8 mouse cellular contexts compared by ENCODE assay signal in the genomic region with DNA sequence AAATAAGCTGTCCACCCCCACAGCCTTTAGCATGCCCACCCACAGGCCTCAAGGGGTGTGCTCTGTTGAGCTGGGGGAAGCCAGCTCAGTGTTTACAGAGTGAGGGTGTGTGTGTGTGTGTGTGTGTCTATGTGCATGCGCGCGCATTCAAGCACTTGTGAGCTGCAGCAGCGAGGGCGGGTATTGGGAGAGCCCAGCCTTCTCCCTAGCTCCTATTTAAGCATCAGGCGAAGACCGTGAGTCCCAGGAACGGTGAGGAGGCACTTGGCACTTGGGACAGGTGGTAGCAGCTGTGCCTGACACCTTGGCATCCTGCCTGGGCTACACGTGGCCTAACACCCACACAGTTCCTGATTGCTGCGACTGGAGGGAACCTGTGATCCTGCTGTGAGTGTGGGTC. TPM values are rescaled to one million over a fixed set of nuclear protein-coding genes. Genes with fewer than 3 reads are reported as not detected.
DNase-seq lines count a peak whose midpoint lies in the region; ATAC-seq lines count a peak whose summit lies in the region.

No protein-coding gene starts in this region.

- H3K27ac ChIP-seq in hindbrain, embryonic 13.5 days: peak overlapping the region; percentile 48; the same call in 1 of the 2 replicates
- H3K27ac ChIP-seq in hindbrain, embryonic 11.5 days (ENCODE audit: low read depth, low read length): no peak overlapping the region
- H3K27ac ChIP-seq in heart, embryonic 16.5 days (ENCODE audit: low read length): peak overlapping the region; percentile 98
- peak overlapping the region; percentile 81 for H3K27ac ChIP-seq in stomach, embryonic 15.5 days

- DNase-seq in hindbrain, embryonic 11.5 days (ENCODE audit: low spot score): no peak
- peak; percentile 69 to 84 for DNase-seq in cerebellum, postnatal 14 days
- peak; percentile 61 to 71 for DNase-seq in kidney, postnatal 36 days
- peak; percentile 71 to 81 for DNase-seq in lung, adult 18-20 months

- no peak overlapping the region for H3K9ac ChIP-seq in hindbrain, embryonic 13.5 days
- H3K9ac ChIP-seq in hindbrain, embryonic 11.5 days (ENCODE audit: low read depth, low read length): no peak overlapping the region
- H3K9ac ChIP-seq in heart, embryonic 16.5 days (ENCODE audit: low read length): peak overlapping the region; percentile 80
- H3K9ac ChIP-seq in stomach, embryonic 15.5 days: no peak overlapping the region

- no peaks in the 10 kb centered on the region for H3K9me3 ChIP-seq in hindbrain, embryonic 13.5 days
- H3K9me3 ChIP-seq in hindbrain, embryonic 11.5 days (ENCODE audit: control insufficient read depth, low read length): no peaks in the 10 kb centered on the region
- H3K9me3 ChIP-seq in heart, embryonic 16.5 days (replicated peaks; ENCODE audit: control insufficient read depth, low read length): no peaks in the 10 kb centered on the region
- no peaks in the 10 kb centered on the region for H3K9me3 ChIP-seq in stomach, embryonic 15.5 days

- H3K27me3 ChIP-seq in hindbrain, embryonic 13.5 days: no peaks in the 10 kb centered on the region
- no peaks in the 10 kb centered on the region for H3K27me3 ChIP-seq in hindbrain, embryonic 11.5 days (ENCODE audit: control insufficient read depth, insufficient read depth, low read length)
- no peaks in the 10 kb centered on the region for H3K27me3 ChIP-seq in heart, embryonic 16.5 days (ENCODE audit: control insufficient read depth, insufficient read depth, low read length)
- H3K27me3 ChIP-seq in stomach, embryonic 15.5 days (replicated peaks): no peaks in the 10 kb centered on the region

- H3K4me2 ChIP-seq in hindbrain, embryonic 13.5 days: no peak overlapping the region
- no peak overlapping the region for H3K4me2 ChIP-seq in hindbrain, embryonic 11.5 days (replicated peaks; ENCODE audit: low read depth, low read length)
- peak overlapping the region; percentile 74 for H3K4me2 ChIP-seq in heart, embryonic 16.5 days (ENCODE audit: low read depth, low read length)
- H3K4me2 ChIP-seq in stomach, embryonic 15.5 days: 0 out of 2 replicates have a peak overlapping the region, but pooled peaks have one; percentile 19

- ATAC-seq in hindbrain, embryonic 13.5 days (ENCODE audit: low FRiP score): no peak
- ATAC-seq in hindbrain, embryonic 11.5 days (ENCODE audit: low FRiP score): no peak
- peak; percentile 69 for ATAC-seq in heart, embryonic 16.5 days (replicated peaks; ENCODE audit: extremely low read depth, insufficient read depth, low FRiP score)
- peak; percentile 85 for ATAC-seq in stomach, embryonic 15.5 days (ENCODE audit: insufficient read depth, low FRiP score, low read depth)
- ATAC-seq in monocyte, adult 5-6 weeks (replicated peaks; ENCODE audit: insufficient number of reproducible peaks, low FRiP score, low TSS enrichment, poor library complexity, severe bottlenecking): no peak

- H3K4me3 ChIP-seq in hindbrain, embryonic 13.5 days: no peak overlapping the region
- no peak overlapping the region for H3K4me3 ChIP-seq in hindbrain, embryonic 11.5 days (ENCODE audit: low read depth, low read length)
- H3K4me3 ChIP-seq in heart, embryonic 16.5 days (ENCODE audit: low read length): peak overlapping the region; percentile 52
- H3K4me3 ChIP-seq in stomach, embryonic 15.5 days (replicated peaks): no peak overlapping the region

- 81% methylated on average over 10 of the region's 10 CpGs for WGBS in hindbrain, embryonic 13.5 days
- WGBS in hindbrain, embryonic 11.5 days: 91% methylated on average over 10 of the region's 10 CpGs
- WGBS in heart, embryonic 16.5 days: 20% methylated on average over 10 of the region's 10 CpGs
- WGBS in stomach, embryonic 15.5 days: 27% methylated on average over 10 of the region's 10 CpGs

- no peaks in the 10 kb centered on the region for H3K4me1 ChIP-seq in hindbrain, embryonic 13.5 days (replicated peaks)
- no peaks in the 10 kb centered on the region for H3K4me1 ChIP-seq in hindbrain, embryonic 11.5 days (replicated peaks; ENCODE audit: control insufficient read depth, insufficient read depth, low read length)
- peaks cover 48% of the 10 kb centered on the region for H3K4me1 ChIP-seq in heart, embryonic 16.5 days (ENCODE audit: control insufficient read depth, insufficient read depth, low read length)
- peaks cover 28% of the 10 kb centered on the region for H3K4me1 ChIP-seq in stomach, embryonic 15.5 days

- peaks cover 88% of the 10 kb centered on the region for H3K36me3 ChIP-seq in hindbrain, embryonic 13.5 days
- peaks cover 19% of the 10 kb centered on the region for H3K36me3 ChIP-seq in hindbrain, embryonic 11.5 days (ENCODE audit: control insufficient read depth, insufficient read depth, low read length)
- peaks cover 20% of the 10 kb centered on the region for H3K36me3 ChIP-seq in heart, embryonic 16.5 days (ENCODE audit: control insufficient read depth, insufficient read depth)
- H3K36me3 ChIP-seq in stomach, embryonic 15.5 days: peaks cover 22% of the 10 kb centered on the region

RNA-seq across cellular contexts. Expression of a gene that starts 9.9 kb away (rescaled TPM):
- 29.0 and 29.6 TPM in 2 replicates for polyA plus RNA-seq in hindbrain, embryonic 13.5 days (2015; fragmentation: Nextera tagmentation; extraction: Ambion mirVana)
- polyA plus RNA-seq in hindbrain, embryonic 11.5 days (2014; fragmentation: Nextera tagmentation; extraction: Ambion mirVana): 27.3 and 29.6 TPM in 2 replicates
- polyA plus RNA-seq in heart, embryonic 16.5 days (2015; fragmentation: Nextera tagmentation; extraction: Ambion mirVana): 23.1 and 24.9 TPM in 2 replicates
- 22.2 and 25.1 TPM in 2 replicates for polyA plus RNA-seq in stomach, embryonic 15.5 days (2015; fragmentation: Nextera tagmentation; extraction: Ambion mirVana)
- 3.4 to 8.6 TPM (median 3.7 TPM) in 3 replicates for total RNA-seq in monocyte, adult 5-6 weeks (2017)

RNA-seq across cellular contexts. Expression of a gene that starts 18.7 kb away (rescaled TPM):
- polyA plus RNA-seq in hindbrain, embryonic 13.5 days (2015; fragmentation: Nextera tagmentation; extraction: Ambion mirVana): 1.3 and 1.6 TPM in 2 replicates
- polyA plus RNA-seq in hindbrain, embryonic 11.5 days (2014; fragmentation: Nextera tagmentation; extraction: Ambion mirVana): 0.21 and 0.36 TPM in 2 replicates
- polyA plus RNA-seq in heart, embryonic 16.5 days (2015; fragmentation: Nextera tagmentation; extraction: Ambion mirVana): 1.0 and 1.2 TPM in 2 replicates
- 1.6 and 1.8 TPM in 2 replicates for polyA plus RNA-seq in stomach, embryonic 15.5 days (2015; fragmentation: Nextera tagmentation; extraction: Ambion mirVana)
- 82.3 to 116 TPM (median 106 TPM) in 3 replicates for total RNA-seq in monocyte, adult 5-6 weeks (2017)

RNA-seq across cellular contexts. Expression of a gene that starts 26.7 kb away (rescaled TPM):
- polyA plus RNA-seq in hindbrain, embryonic 13.5 days (2015; fragmentation: Nextera tagmentation; extraction: Ambion mirVana): 149 and 165 TPM in 2 replicates
- polyA plus RNA-seq in hindbrain, embryonic 11.5 days (2014; fragmentation: Nextera tagmentation; extraction: Ambion mirVana): 46.9 and 48.5 TPM in 2 replicates
- 102 and 104 TPM in 2 replicates for polyA plus RNA-seq in heart, embryonic 16.5 days (2015; fragmentation: Nextera tagmentation; extraction: Ambion mirVana)
- 34.6 and 35.8 TPM in 2 replicates for polyA plus RNA-seq in stomach, embryonic 15.5 days (2015; fragmentation: Nextera tagmentation; extraction: Ambion mirVana)
- 10.2 to 26.9 TPM (median 12.7 TPM) in 3 replicates for total RNA-seq in monocyte, adult 5-6 weeks (2017)

RNA-seq across cellular contexts. Expression of a gene that starts 38.4 kb away (rescaled TPM):
- polyA plus RNA-seq in hindbrain, embryonic 13.5 days (2015; fragmentation: Nextera tagmentation; extraction: Ambion mirVana): 27.8 and 35.2 TPM in 2 replicates
- polyA plus RNA-seq in hindbrain, embryonic 11.5 days (2014; fragmentation: Nextera tagmentation; extraction: Ambion mirVana): 22.1 and 23.6 TPM in 2 replicates
- polyA plus RNA-seq in heart, embryonic 16.5 days (2015; fragmentation: Nextera tagmentation; extraction: Ambion mirVana): 14.8 and 18.5 TPM in 2 replicates
- 23.5 and 25.9 TPM in 2 replicates for polyA plus RNA-seq in stomach, embryonic 15.5 days (2015; fragmentation: Nextera tagmentation; extraction: Ambion mirVana)
- 29.6 to 63.7 TPM (median 31.7 TPM) in 3 replicates for total RNA-seq in monocyte, adult 5-6 weeks (2017)

RNA-seq across cellular contexts. Expression of a gene that starts 47.1 kb away (rescaled TPM):
- 154 and 162 TPM in 2 replicates for polyA plus RNA-seq in hindbrain, embryonic 13.5 days (2015; fragmentation: Nextera tagmentation; extraction: Ambion mirVana)
- polyA plus RNA-seq in hindbrain, embryonic 11.5 days (2014; fragmentation: Nextera tagmentation; extraction: Ambion mirVana): 133 and 140 TPM in 2 replicates
- 81.4 and 86.0 TPM in 2 replicates for polyA plus RNA-seq in heart, embryonic 16.5 days (2015; fragmentation: Nextera tagmentation; extraction: Ambion mirVana)
- polyA plus RNA-seq in stomach, embryonic 15.5 days (2015; fragmentation: Nextera tagmentation; extraction: Ambion mirVana): 103 TPM in 2 replicates
- 83.7 to 122 TPM (median 118 TPM) in 3 replicates for total RNA-seq in monocyte, adult 5-6 weeks (2017)

Comparison
In these comparisons a context has a peak if more than half of its experiments do, and no peak if none do; other contexts are left out.
1. ATAC-seq: peak in heart, embryonic 16.5 days (single experiment) and stomach, embryonic 15.5 days (single experiment); none in hindbrain, embryonic 13.5 days (single experiment), hindbrain, embryonic 11.5 days (single experiment) and monocyte, adult 5-6 weeks (single experiment).
2. H3K4me2 ChIP-seq: peak in heart, embryonic 16.5 days (single experiment) and stomach, embryonic 15.5 days (single experiment); none in hindbrain, embryonic 13.5 days (single experiment) and hindbrain, embryonic 11.5 days (single experiment).